Mouse (Mus musculus) liver, embryonic 14.5 days (tissue): Measurements from ENCODE around the gene Drd1.

Source experiments
- CTCF ChIP-seq: IDR thresholded peaks from 2 replicates; pipeline ENCODE4 v1.5.1; 2016; ENCODE audit warnings: antibody characterized with exemption, low read depth, control low read depth
- EP300 ChIP-seq: IDR thresholded peaks from 2 replicates; pipeline ENCODE4 v1.6.1; 2016; ENCODE audit warnings: antibody characterized with exemption, low read depth

DNA sequence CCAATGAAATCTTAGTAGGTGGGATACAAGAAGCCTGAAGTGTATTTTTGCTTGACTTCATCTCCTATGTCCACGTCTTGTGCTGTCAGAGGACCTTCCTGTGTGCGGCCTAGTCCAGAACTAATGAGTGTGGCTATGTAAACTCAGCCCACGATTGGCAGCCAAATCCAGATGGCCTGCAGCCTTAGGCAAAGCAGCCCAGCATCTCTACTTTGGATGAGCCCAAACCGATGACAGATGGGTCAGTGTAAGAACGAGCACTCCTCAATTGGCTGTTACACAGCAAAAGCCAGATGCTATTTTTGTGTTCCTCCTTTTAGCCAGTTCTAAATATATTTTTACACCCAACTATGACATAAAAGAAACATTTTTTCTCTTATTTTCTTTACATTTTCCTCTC lies 32.2 kb downstream of the Drd1 start:
- TF ChIP-seq CTCF (no peak), EP300 (no peak)
